Mouse (Mus musculus): Measurements from ENCODE around the gene Adra1d.

DNA sequence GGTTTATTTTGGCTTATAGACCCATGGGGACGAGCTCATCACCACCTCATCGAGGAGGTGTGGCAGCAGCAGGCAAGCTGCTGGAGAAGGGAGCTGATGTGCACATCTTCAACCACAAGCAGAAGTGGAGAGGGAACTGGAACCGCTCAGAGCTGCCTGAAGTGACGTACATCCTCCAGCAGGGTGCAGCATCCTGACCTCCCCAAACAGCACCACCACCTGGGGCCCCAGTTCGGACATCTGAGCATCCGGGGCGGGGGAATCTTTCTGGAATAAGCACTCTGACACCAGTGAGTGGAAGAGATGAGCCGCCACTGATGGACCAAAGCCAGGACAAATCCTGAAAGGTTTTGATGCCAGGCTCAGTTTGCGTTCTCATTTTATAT is 31.5 kb downstream of the Adra1d start:
- TF ChIP-seq NANOG (IDR thresholded peaks at IDR 0.05; ENCODE audit: borderline replicate concordance, low read length) (no peak), CTCF (conservative IDR thresholded peaks at IDR 0.05; ENCODE audit: low read length) (peak; percentile 54)
